Mouse (Mus musculus): ENCODE measurements around the gene H2-M10.1. TPM values are rescaled to one million over a fixed set of nuclear protein-coding genes. Genes with fewer than 3 reads are reported as not detected.
"Not testable (repeated sequence)": the region's sequence is repeated elsewhere in the genome, so short reads cannot be mapped to it uniquely, and the experiment has no call there.

The H2-M10.1 gene
- polyA plus RNA-seq (2014; fragmentation: Nextera tagmentation; extraction: Ambion mirVana), result not detected in 2 replicates

- no peak within 1 kb of the TSS for H3K9ac ChIP-seq (ENCODE audit: low read length)
- no peaks in the 10 kb centered on the region for H3K27me3 ChIP-seq (ENCODE audit: control insufficient read depth, insufficient read depth, low read length)
- no peak within 1 kb of the TSS for H3K4me2 ChIP-seq
- no peak for ATAC-seq (ENCODE audit: low FRiP score)
- no peak within 1 kb of the TSS for H3K4me3 ChIP-seq (ENCODE audit: low read depth, low read length)
- no peaks in the 10 kb centered on the region for H3K9me3 ChIP-seq (ENCODE audit: control insufficient read depth, low read length)
- no peaks in the 10 kb centered on the region for H3K4me1 ChIP-seq (ENCODE audit: control insufficient read depth, insufficient read depth, low read length)
- no peak for DNase-seq (ENCODE audit: low spot score, missing footprints)
- no peaks in the 10 kb centered on the region for H3K36me3 ChIP-seq (ENCODE audit: control insufficient read depth, insufficient read depth, low read length)
- 88% methylated on average over 4 of the region's 4 CpGs for WGBS
- no peak within 1 kb of the TSS for H3K27ac ChIP-seq (ENCODE audit: low read depth, low read length)
Measured at GRCm38 (mm10) chr17:36326055-36326454, at the start of gene H2-M10.1. Gene H2-M10.1, minus strand, starts transcription at chr17:36326155.

GRCm38 (mm10) chr17:36368317-36368716, 42.4 kb upstream of the H2-M10.1 start, which contains the start of gene H2-M10.3:
Gene H2-M10.3, minus strand, starts transcription at chr17:36368417.
- not testable (repeated sequence) for H3K9ac ChIP-seq (ENCODE audit: low read length); H3K36me3 ChIP-seq (ENCODE audit: control insufficient read depth, insufficient read depth, low read length); ATAC-seq (ENCODE audit: low FRiP score); H3K4me1 ChIP-seq (ENCODE audit: control insufficient read depth, insufficient read depth, low read length); H3K4me3 ChIP-seq (ENCODE audit: low read depth, low read length); H3K27ac ChIP-seq (ENCODE audit: low read depth, low read length); H3K4me2 ChIP-seq; H3K27me3 ChIP-seq (ENCODE audit: control insufficient read depth, insufficient read depth, low read length); DNase-seq (ENCODE audit: low spot score, missing footprints); H3K9me3 ChIP-seq (ENCODE audit: control insufficient read depth, low read length)
- 98% methylated on average over 2 of the region's 2 CpGs for WGBS

- H3K27me3 ChIP-seq (ENCODE audit: control insufficient read depth, insufficient read depth, low read length); H3K4me2 ChIP-seq; H3K4me3 ChIP-seq (ENCODE audit: low read depth, low read length); H3K36me3 ChIP-seq (ENCODE audit: control insufficient read depth, insufficient read depth, low read length); H3K9me3 ChIP-seq (ENCODE audit: control insufficient read depth, low read length); H3K27ac ChIP-seq (ENCODE audit: low read depth, low read length); H3K4me1 ChIP-seq (ENCODE audit: control insufficient read depth, insufficient read depth, low read length); DNase-seq (ENCODE audit: low spot score, missing footprints); ATAC-seq (ENCODE audit: low FRiP score); H3K9ac ChIP-seq (ENCODE audit: low read length): not testable (repeated sequence)
Measured at GRCm38 (mm10) chr17:36362404-36362803, 36.4 kb upstream of the H2-M10.1 start.

DNA sequence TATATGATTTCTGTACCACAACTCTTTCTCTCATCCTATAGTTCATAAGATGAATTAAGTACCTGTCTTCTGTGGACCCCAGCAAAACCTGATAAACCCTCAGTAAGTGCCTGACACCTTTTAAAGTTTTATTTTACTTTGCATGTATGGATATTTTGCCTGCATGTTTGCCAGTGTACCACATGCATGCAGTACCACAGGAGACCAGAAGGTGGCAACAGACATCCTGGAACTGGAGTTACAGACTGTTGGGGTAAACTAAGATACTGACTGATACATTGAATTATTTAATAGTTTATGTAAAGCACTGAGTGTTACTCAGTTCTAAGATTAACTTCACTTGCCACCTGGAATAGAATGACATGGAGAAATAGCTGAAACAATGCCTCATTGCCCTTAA, 31.6 kb upstream of the H2-M10.1 start:
- not testable (repeated sequence) for H3K27ac ChIP-seq (ENCODE audit: low read depth, low read length); H3K4me3 ChIP-seq (ENCODE audit: low read depth, low read length); H3K4me2 ChIP-seq; H3K4me1 ChIP-seq (ENCODE audit: control insufficient read depth, insufficient read depth, low read length); H3K36me3 ChIP-seq (ENCODE audit: control insufficient read depth, insufficient read depth, low read length); ATAC-seq (ENCODE audit: low FRiP score); H3K9ac ChIP-seq (ENCODE audit: low read length); H3K9me3 ChIP-seq (ENCODE audit: control insufficient read depth, low read length); H3K27me3 ChIP-seq (ENCODE audit: control insufficient read depth, insufficient read depth, low read length)
- DNase-seq (ENCODE audit: low spot score, missing footprints), result peak; percentile 89

DNA sequence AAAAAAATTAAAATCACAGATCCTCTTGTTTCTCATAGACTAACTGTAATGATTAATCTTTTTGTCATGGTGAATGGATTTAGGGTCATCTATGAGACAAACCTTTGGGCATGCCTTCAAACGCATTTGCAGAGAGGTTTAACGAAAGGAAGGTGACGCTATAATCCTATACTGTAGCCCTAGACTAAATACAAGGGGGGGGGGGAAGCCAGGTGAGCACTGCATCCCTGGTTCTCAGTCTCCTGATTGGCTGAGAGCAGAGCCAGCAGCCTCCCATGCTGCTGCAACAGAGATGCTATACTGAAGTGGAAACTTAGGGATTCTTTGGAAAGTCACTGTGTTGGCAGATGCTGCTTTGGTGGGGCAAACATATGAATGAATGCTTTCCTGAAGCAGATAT, 29.8 kb upstream of the H2-M10.1 start:
- H3K9me3 ChIP-seq (ENCODE audit: control insufficient read depth, low read length), result no peaks in the 10 kb centered on the region
- H3K4me1 ChIP-seq (ENCODE audit: control insufficient read depth, insufficient read depth, low read length), result no peaks in the 10 kb centered on the region
- H3K27me3 ChIP-seq (ENCODE audit: control insufficient read depth, insufficient read depth, low read length), result no peaks in the 10 kb centered on the region
- no peak overlapping the region for H3K4me3 ChIP-seq (ENCODE audit: low read depth, low read length)
- ATAC-seq (ENCODE audit: low FRiP score) (no peak), DNase-seq (ENCODE audit: low spot score, missing footprints) (no peak)
- no peaks in the 10 kb centered on the region for H3K36me3 ChIP-seq (ENCODE audit: control insufficient read depth, insufficient read depth, low read length)
- no peak overlapping the region for H3K4me2 ChIP-seq
- 35% methylated on average over 3 of the region's 3 CpGs for WGBS
- no peak overlapping the region for H3K27ac ChIP-seq (ENCODE audit: low read depth, low read length)
- H3K9ac ChIP-seq (ENCODE audit: low read length), result no peak overlapping the region

- not testable (repeated sequence) for H3K9ac ChIP-seq (ENCODE audit: low read length); ATAC-seq (ENCODE audit: low FRiP score)
Measured at GRCm38 (mm10) chr17:36355343-36355742, 29.4 kb upstream of the H2-M10.1 start.

DNA sequence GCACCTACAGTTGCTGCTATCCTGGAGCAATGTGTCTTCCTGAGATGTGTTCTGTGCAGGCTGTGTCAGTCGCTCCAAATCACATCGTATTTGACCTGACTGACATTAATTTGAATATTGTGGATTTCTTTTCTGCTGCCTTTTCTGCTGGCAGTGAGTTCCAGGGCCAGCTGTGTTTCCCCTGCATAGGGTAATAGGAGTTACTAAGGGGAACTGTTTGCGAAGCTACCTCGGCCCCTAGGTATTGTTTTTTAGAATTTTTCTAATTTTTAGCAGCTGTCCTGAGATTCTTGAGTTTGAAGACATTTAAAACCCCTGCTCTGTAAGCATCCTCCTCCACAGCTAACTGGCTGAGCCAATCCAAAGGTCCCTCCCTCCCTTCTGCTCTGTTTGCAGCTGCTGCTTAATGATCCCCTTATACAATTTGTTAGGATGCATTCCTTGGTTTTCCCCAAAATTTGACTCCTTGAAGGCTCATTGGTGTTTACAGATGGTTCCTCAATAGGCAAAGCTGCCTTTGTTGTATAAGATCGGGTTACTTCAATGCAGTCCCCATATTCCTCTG, 10.2 kb downstream of the H2-M10.1 start:
- H3K27me3 ChIP-seq (ENCODE audit: control insufficient read depth, insufficient read depth, low read length), result no peaks in the 10 kb centered on the region
- H3K27ac ChIP-seq (ENCODE audit: low read depth, low read length), result no peak overlapping the region
- ATAC-seq (ENCODE audit: low FRiP score) (peak; percentile 41), DNase-seq (ENCODE audit: low spot score, missing footprints) (no peak)
- peak overlapping the region; percentile 66 for H3K9ac ChIP-seq (ENCODE audit: low read length)
- peak overlapping the region; percentile 44 for H3K4me3 ChIP-seq (ENCODE audit: low read depth, low read length)
- H3K9me3 ChIP-seq (ENCODE audit: control insufficient read depth, low read length), result no peaks in the 10 kb centered on the region
- H3K4me1 ChIP-seq (ENCODE audit: control insufficient read depth, insufficient read depth, low read length), result 0 out of 2 replicates have a peak, but pooled peaks cover 2% of the 10 kb centered on the region
- no peaks in the 10 kb centered on the region for H3K36me3 ChIP-seq (ENCODE audit: control insufficient read depth, insufficient read depth, low read length)
- peak overlapping the region; percentile 57 for H3K4me2 ChIP-seq
- WGBS, result 34% methylated on average over 5 of the region's 5 CpGs

More at GRCm38 (mm10) chr17:36355343-36355742, 29.4 kb upstream of the H2-M10.1 start:
- not testable (repeated sequence) for H3K4me3 ChIP-seq (ENCODE audit: low read depth, low read length); H3K27me3 ChIP-seq (ENCODE audit: control insufficient read depth, insufficient read depth, low read length); H3K36me3 ChIP-seq (ENCODE audit: control insufficient read depth, insufficient read depth, low read length); H3K27ac ChIP-seq (ENCODE audit: low read depth, low read length); H3K4me1 ChIP-seq (ENCODE audit: control insufficient read depth, insufficient read depth, low read length); H3K9me3 ChIP-seq (ENCODE audit: control insufficient read depth, low read length); H3K4me2 ChIP-seq
- DNase-seq (ENCODE audit: low spot score, missing footprints), result peak; percentile 87

- Histone ChIP-seq H3K4me3 (ENCODE audit: low read depth, low read length) (peak overlapping the region; percentile 44), H3K9me3 (ENCODE audit: control insufficient read depth, low read length) (no peaks in the 10 kb centered on the region), H3K9ac (ENCODE audit: low read length) (peak overlapping the region; percentile 66), H3K36me3 (ENCODE audit: control insufficient read depth, insufficient read depth, low read length) (no peaks in the 10 kb centered on the region), H3K27me3 (ENCODE audit: control insufficient read depth, insufficient read depth, low read length) (no peaks in the 10 kb centered on the region), H3K27ac (ENCODE audit: low read depth, low read length) (peak overlapping the region; percentile 12; the same call in 1 of the 2 replicates), H3K4me1 (ENCODE audit: control insufficient read depth, insufficient read depth, low read length) (0 out of 2 replicates have a peak, but pooled peaks cover 2% of the 10 kb centered on the region), H3K4me2 (peak overlapping the region; percentile 57)
- peak; percentile 87 for ATAC-seq (ENCODE audit: low FRiP score)
- DNase-seq (ENCODE audit: low spot score, missing footprints), result peak; percentile 96
- under 1% methylated on average over 19 of the region's 19 CpGs for WGBS
Measured at GRCm38 (mm10) chr17:36315041-36315688, 10.8 kb downstream of the H2-M10.1 start.

DNA sequence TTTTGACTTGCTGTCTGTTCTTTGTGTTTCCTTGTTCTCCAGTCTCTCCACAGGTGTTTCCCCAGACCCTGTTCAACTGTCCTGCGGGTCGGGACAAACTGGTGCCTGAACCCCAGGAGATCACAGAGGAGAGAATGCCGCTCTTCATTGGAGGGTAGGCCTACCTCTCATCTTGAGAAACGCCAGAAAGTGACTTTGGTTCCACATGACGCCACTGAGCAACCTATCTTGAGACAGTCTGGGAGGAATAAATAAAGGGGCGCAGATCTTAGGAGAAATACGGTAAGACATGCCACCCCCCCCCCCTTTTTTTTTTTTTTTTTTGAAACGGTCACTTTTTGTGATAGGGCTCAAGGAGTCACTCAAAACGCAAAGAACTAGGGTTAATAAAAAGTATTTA, 11.4 kb downstream of the H2-M10.1 start:
- Histone ChIP-seq H3K4me2 (peak overlapping the region; percentile 57), H3K27ac (ENCODE audit: low read depth, low read length) (no peak overlapping the region), H3K27me3 (ENCODE audit: control insufficient read depth, insufficient read depth, low read length) (no peaks in the 10 kb centered on the region), H3K4me1 (ENCODE audit: control insufficient read depth, insufficient read depth, low read length) (0 out of 2 replicates have a peak, but pooled peaks cover 2% of the 10 kb centered on the region), H3K36me3 (ENCODE audit: control insufficient read depth, insufficient read depth, low read length) (no peaks in the 10 kb centered on the region), H3K4me3 (ENCODE audit: low read depth, low read length) (peak overlapping the region; percentile 44), H3K9ac (ENCODE audit: low read length) (peak overlapping the region; percentile 66; the same call in 1 of the 2 replicates), H3K9me3 (ENCODE audit: control insufficient read depth, low read length) (no peaks in the 10 kb centered on the region)
- 1% methylated on average over 9 of the region's 9 CpGs for WGBS
- DNase-seq (ENCODE audit: low spot score, missing footprints) (peak; percentile 93), ATAC-seq (ENCODE audit: low FRiP score) (peak; percentile 63)
